Mouse (Mus musculus): Measurements from ENCODE around the gene Pin1.
"Not testable (repeated sequence)": the region's sequence is repeated elsewhere in the genome, so short reads cannot be mapped to it uniquely, and the experiment has no call there.

The Pin1 gene

DNA sequence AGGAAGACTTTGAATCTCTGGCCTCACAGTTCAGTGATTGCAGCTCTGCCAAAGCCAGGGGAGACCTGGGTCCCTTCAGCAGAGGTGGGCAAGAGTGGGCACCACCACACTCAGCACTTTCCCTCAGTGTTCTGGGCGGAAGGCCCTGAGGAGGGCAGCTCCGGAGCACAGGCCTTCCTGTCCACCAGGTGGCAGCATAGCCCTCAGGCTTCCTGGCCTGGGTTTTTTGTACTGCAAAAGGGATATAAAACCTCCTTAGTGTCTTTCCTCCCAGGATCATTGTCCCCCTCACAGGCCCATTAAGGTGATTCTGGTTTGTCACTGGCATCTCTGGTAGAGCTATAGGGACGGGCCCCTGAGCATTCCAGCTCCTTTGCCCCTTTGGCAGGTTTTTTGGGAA lies 10.4 kb downstream of the Pin1 start:
- DNase-seq (ENCODE audit: low spot score), result peak; percentile 76

- DNase-seq (ENCODE audit: low spot score), result no peak
These were observed 11.0 kb downstream of the Pin1 start for GRCm38 (mm10) chr9:20662874-20663273.

GRCm38 (mm10) chr9:20663956-20664355 lies 12.1 kb downstream of the Pin1 start:
- DNase-seq (ENCODE audit: low spot score), result no peak

DNA sequence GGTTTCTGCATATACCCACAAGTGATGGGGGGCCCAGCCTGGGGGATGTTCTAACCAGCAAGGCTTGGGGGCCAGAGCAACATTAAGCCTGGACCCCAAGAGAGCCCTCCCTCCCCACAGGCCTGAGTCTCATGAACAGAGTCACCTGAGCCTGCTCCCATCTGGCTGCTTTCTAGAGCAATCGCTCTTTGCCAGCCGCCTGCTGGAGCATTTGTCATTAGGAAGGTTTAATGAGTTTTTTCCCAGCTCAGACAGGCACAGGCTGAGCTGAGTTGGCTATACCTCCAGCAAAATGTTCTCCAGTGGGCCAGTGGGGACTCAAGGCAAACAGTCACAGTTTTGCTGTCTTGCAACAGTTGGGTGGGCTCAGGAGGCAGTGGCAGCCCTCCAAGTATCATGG lies 12.5 kb downstream of the Pin1 start:
- DNase-seq (ENCODE audit: low spot score), result no peak

DNA sequence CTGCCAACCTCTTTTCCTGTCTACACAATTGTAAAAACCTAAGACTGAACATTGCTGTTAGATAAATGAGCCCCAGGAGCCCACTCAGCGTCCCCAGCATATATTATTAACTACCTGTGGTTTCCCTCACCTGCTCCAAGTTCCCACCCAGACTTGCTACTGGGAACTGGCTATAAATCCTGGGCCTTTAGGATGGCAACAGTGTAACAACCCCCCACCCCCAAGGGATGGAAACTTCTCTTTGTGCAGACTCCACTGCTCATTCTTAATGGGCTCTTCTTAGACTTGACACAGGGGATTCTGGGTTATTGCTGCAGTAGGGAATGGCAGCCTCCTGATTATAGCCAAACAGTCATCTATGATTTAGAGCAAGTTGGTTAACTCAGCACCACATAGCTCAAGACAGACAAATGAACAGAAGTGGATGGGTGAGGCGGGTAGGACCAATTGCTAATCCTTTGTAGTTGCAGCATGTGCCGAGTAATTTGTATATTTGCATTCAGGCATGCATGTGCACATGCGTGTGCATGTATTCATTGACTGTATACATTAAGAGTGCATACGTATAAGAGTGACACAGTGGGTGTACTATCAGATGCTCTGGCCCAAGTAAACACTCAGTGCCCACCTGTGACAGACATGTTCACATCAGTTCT lies 13.2 kb downstream of the Pin1 start:
- no peak for DNase-seq (ENCODE audit: low spot score)

DNA sequence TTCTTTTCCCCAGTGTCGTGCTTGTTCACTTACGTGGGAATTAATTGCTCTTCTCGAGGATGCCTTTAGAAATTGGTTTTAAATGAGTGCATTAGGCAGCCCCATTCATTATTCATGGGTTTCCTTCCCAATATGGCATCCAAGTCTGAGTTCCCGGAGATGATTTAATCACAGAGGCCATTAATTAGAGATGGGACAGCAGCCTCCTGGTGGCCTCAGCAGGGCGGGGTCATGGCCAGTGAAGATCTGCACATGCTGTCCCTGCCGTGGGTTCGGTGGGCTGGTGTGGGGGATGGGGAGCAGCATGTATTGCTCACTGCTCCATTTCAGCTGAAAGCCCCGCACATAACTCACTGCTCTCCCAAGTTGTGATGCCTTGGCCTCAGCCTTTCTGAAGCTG lies 14.0 kb downstream of the Pin1 start:
- peak; percentile 60 for DNase-seq (ENCODE audit: low spot score)

DNA sequence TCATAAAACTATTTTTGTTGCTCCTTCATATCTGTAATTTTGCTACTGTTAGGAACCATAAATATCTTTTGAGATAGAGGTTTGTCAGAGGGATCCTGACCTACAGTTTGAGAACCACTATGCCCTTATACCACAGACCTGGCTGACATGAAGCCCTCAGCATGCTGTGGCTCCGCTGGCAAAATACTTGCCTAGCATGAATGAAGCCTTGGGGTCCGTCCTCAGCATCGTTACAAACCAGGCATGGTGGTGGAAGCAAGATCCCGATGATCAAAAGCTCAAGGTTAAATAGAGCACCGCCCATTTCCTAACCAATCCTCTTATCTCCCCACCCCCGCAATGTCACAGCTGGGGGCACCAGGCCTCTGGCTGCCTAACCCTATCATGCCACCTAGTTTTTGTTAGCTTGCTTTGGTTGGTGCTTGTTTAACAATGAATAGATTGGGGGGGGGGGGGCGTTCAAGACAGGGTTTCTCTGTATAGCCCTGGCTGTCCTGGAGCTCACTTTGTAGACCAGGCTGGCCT lies 14.7 kb downstream of the Pin1 start:
- peak; percentile 29 for DNase-seq (ENCODE audit: low spot score)

GRCm38 (mm10) chr9:20668065-20668464 lies 16.2 kb downstream of the Pin1 start:
- DNase-seq (ENCODE audit: low spot score), result no peak

DNA sequence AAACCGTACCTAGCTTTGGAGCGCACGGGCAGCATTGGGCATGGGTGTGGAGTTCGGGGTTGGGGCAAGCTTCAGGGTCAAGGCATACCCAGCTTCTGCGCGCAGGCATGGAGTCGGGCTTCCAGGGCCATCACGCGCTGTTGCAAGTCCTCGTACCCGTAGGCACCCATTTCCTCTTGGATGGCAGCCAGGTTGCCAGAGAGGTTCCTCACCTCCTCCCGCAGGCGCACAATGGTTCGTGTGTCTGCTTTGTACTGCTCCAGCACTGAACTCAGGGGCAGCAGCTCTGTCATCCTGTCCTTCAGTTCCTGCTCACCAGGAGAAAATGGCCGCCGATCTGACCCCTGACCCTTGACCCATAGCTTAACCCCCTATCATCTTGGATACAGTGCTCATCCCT lies 20.2 kb downstream of the Pin1 start:
- no peak for DNase-seq (ENCODE audit: low spot score)

DNA sequence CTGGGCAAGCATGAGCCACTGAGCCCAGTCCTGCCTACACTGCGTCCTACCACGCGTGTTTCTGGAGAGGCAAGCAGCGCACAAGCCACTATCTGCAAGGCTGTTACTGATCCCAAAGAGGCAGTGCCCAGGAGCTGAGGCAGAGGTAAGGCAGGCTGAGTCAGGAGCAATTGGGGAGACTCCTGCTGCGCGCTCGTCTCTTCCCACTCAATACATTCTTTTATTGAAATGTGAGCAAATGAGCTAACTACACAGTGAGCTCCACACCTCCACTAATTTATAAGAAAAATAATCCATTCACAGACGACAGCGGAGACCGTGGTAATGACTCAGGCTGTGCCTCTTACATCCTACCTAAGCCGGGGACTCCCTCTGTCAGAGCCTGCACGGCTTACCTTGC lies 26.0 kb downstream of the Pin1 start:
- DNase-seq (ENCODE audit: low spot score), result no peak

GRCm38 (mm10) chr9:20680378-20680958 lies 28.6 kb downstream of the Pin1 start:
- no peak for DNase-seq (ENCODE audit: low spot score)

DNA sequence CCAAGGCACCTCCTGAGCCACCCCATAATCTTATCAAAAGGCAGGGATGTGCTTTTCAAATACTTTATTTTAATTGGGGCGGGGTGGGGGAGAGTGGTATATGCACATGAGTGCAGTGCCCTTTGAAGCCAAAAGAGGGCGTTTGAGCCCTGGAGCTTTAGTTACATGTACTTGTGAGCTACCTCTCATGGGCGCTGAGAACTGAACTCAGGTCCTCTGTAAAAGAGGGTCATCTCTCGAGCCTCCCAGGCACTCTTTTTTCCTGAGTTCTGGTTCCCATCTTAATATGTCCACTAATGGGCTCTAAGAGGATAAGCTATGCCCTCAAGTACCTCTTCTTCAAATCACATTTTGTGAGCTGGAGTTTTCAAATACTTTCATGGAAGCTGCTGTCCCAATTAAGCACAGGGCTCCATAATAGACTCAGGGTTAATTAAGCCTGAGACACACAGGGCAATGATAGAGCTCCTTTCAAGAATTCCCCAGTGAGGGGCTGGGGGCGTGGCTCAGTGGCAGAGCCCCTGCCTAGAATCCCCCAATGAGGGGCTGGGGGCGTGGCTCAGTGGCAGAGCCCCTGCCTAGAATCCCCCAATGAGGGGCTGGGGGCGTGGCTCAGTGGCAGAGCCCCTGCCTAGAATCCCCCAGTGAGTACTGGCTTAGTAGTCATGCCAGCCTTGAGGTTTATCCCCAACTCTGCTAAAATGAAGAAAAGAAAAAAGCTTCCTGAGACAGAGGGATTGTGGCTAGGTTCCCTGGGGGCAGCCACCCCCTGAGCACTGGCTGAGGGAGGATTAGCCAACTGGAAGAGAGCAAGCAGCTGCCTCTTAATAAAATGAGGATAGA lies 29.9 kb downstream of the Pin1 start:
- no peak for DNase-seq (ENCODE audit: low spot score)

DNA sequence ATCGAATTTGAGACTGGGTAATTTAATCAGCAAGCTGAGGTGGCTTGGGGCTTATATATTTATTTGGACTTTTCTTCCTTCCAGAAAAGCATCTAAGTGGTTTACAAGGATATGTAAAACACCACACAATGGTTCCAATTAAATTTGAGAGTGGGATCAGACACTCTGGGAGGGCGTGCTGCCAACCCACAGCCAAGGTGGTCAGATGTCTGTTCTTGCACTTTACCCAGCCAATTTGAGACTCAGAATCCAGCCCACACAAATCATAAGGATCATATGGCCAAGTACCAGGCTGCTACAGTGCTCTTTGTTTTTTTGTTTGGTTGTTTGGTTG lies 30.5 kb downstream of the Pin1 start:
- no peak for DNase-seq (ENCODE audit: low spot score)

- DNase-seq (ENCODE audit: low spot score), result no peak
These were observed 33.4 kb downstream of the Pin1 start for GRCm38 (mm10) chr9:20685081-20685861.

DNA sequence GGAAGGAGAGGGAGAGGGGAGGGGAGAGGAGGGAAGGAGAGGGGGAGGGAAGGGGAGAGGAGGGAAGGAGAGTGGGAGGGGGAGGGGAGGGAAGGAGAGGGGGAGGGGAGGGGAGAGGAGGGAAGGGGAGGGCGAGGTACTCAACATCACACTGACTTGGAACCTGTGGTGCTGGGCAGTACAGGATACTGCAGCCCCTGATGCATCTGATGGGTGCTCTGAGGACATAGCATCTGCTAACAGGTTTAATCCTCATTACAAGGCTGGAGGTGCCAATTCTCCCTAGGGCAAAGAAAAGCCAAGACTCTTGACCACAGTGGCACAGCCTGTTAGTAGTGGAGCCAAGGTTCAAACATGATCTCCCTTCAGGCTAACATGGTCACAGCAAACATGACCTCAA lies 37.5 kb downstream of the Pin1 start:
- no peak for DNase-seq (ENCODE audit: low spot score)

GRCm38 (mm10) chr9:20689913-20690312 lies 38.0 kb downstream of the Pin1 start:
- peak; percentile 64 for DNase-seq (ENCODE audit: low spot score)

DNA sequence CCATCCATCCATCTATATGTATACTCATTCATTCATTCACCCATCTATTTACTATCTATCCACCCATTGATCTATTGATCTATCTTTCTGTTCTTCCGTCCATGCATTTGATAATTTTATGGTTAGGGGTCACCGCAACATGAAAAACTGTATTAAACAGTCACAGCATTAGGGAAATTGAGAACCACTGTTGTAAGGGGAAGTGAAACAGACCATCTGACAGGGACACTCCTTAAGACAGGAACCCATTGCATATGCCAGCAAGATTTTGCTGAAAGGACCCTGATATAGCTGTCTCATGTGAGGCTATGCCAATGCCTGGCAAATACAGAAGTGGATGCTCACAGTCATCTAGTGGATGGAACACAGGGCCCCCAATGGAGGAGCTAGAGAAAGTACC lies 38.6 kb downstream of the Pin1 start:
- DNase-seq (ENCODE audit: low spot score), result not testable (repeated sequence)

DNA sequence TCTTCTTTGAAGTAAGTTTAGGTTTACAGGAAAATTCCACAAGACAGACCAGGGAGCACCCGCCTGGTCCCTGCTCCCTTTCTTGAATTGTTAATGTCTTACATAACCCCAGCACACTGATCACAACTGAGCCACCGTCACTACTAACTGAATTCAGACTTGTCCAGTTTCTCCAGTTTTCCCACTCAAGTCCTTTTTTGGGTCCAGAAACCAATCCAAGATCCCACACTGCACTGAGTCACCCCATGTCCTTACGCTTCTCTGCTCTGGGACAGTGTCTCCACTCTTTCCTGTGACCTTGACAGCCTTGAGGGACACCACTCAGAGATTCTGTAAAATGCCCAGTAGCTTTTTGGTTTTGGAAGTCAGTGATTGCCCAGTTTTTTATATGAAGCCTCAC lies 41.0 kb downstream of the Pin1 start:
- no peak for DNase-seq (ENCODE audit: low spot score)

DNA sequence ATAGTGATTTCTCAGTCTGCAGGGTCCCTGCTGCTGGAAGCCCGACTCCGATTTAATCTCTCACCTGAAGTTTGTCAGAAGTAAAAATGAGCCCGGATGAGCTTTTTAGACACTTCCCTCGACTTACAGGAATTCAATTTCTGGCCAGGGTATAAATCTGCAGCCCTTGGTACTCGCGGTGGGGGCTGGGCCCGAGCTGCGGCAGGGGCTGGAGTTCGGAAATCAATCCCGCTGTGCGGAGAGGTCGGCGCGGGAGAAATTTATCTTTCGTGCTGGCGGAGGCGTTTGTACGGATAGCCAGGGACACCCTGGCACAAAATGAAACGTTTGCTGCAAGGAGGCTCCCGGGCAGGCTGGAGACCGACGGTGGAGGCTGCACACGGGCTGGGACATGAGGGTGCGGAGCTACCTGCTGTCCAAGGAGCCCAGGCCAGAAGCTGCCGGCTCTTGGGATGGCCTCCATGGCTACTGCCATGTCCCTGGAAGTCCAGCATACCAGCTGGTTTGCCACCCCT lies 42.9 kb downstream of the Pin1 start:
- DNase-seq (ENCODE audit: low spot score), result peak; percentile 36

DNA sequence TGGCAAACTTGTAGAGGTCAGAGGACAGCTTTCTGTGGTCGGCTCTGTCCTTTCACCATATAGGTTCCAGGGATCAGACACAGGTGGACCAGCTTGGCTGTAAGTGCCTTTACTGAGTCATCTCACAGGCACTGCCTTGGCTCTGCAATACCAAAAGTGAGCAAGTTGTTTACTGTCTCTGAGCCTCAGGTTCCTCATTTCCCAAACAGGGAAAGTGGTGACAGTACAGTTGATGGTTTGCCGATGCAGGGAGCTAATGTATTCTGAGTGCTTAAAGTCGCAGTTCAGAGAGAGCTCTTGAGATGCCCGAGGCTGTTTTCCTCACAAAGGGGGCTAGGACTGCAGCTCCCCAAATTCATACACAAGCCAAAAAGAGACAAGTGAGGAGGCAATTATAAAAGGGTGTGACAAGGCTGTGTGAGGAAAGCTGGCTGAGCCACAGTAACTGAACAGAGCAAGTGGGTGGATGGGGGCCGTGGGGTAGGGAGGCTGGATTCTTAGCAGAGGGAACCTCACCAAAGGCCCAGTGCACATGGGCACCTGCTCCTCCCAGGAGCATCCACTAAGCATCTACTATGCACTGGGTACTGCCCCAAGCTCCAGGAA lies 44.3 kb downstream of the Pin1 start:
- no peak for DNase-seq (ENCODE audit: low spot score)

DNA sequence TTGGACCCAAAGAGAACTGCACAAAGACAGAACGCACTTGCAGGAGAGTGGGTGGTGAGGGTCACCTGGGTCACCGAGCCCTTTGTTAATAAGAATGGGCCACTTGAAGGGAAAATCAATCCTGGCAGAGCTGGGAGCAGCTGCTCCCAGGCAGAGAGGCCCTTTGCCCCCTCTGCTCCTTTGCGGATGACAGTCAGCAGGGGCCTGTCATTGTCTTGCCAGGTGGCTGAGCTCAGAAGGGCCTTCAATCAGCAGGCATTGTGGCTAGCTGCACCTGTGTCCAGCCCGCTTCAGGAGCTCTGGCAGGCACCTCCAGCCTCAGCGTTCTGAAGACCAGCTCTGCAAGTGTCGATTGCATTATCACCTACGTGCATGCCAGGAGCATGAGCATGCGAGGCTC lies 45.6 kb downstream of the Pin1 start:
- DNase-seq (ENCODE audit: low spot score), result peak; percentile 83

Measured in embryo, embryonic 10 days (tissue).